Mouse (Mus musculus): ENCODE measurements around the gene Cyp2d9. TPM values are rescaled to one million over a fixed set of nuclear protein-coding genes. Genes with fewer than 3 reads are reported as not detected.

The Cyp2d9 gene
- total and polyA plus RNA-seq, 2 experiments from 2014 or later = not detected

- no peak overlapping the region for H3K4me3 ChIP-seq (ENCODE audit: low read depth, low read length)
- 0 out of 2 replicates have a peak overlapping the region, but pooled peaks have one; percentile 26 for H3K27ac ChIP-seq (ENCODE audit: low read depth)
Measured at GRCm38 (mm10) chr15:82416797-82417789, 16.1 kb upstream of the Cyp2d9 start.

GRCm38 (mm10) chr15:82418616-82419015 is 14.6 kb upstream of the Cyp2d9 start:
- H3K27me3 ChIP-seq (ENCODE audit: control insufficient read depth, insufficient read depth, low read length) = no peaks in the 10 kb centered on the region
- 60% methylated on average over 1 of the region's 1 CpGs for WGBS
- no peaks in the 10 kb centered on the region for H3K36me3 ChIP-seq (replicated peaks; ENCODE audit: control insufficient read depth, insufficient read depth, low read length)
- H3K27ac ChIP-seq (ENCODE audit: low read depth) = no peak overlapping the region
- no peak overlapping the region for H3K9ac ChIP-seq (replicated peaks; ENCODE audit: low read depth, low read length)
- ATAC-seq (ENCODE audit: insufficient read depth, low read depth) = no peak
- H3K4me2 ChIP-seq (ENCODE audit: low read depth, low read length) = no peak overlapping the region
- no peak overlapping the region for H3K4me3 ChIP-seq (ENCODE audit: low read depth, low read length)
- DNase-seq (ENCODE audit: low spot score) = no peak
- TF ChIP-seq EP300 (IDR thresholded peaks at IDR 0.05; ENCODE audit: low read depth) (no peak), CTCF (IDR thresholded peaks at IDR 0.05; ENCODE audit: low read depth) (no peak)
- H3K4me1 ChIP-seq (ENCODE audit: control insufficient read depth, insufficient read depth) = no peaks in the 10 kb centered on the region
- H3K9me3 ChIP-seq (replicated peaks; ENCODE audit: control insufficient read depth, low read length) = no peaks in the 10 kb centered on the region

More at GRCm38 (mm10) chr15:82416797-82417789, 16.1 kb upstream of the Cyp2d9 start:
- Histone ChIP-seq H3K27me3 (ENCODE audit: control insufficient read depth, insufficient read depth, low read length) (no peaks in the 10 kb centered on the region), H3K4me2 (ENCODE audit: low read depth, low read length) (peak overlapping the region; percentile 42), H3K9ac (replicated peaks; ENCODE audit: low read depth, low read length) (0 out of 2 replicates have a peak overlapping the region, but pooled peaks have one; percentile 17), H3K9me3 (replicated peaks; ENCODE audit: control insufficient read depth, low read length) (no peaks in the 10 kb centered on the region), H3K4me1 (ENCODE audit: control insufficient read depth, insufficient read depth) (no peaks in the 10 kb centered on the region), H3K36me3 (replicated peaks; ENCODE audit: control insufficient read depth, insufficient read depth, low read length) (no peaks in the 10 kb centered on the region)
- ATAC-seq (ENCODE audit: insufficient read depth, low read depth) (peak; percentile 98), DNase-seq (ENCODE audit: low spot score) (peak; percentile 79)
- WGBS = 26% methylated on average over 15 of the region's 16 CpGs
- TF ChIP-seq CTCF (IDR thresholded peaks at IDR 0.05; ENCODE audit: low read depth) = peak; percentile 95
- no peak for TF ChIP-seq EP300 (IDR thresholded peaks at IDR 0.05; ENCODE audit: low read depth)

GRCm38 (mm10) chr15:82422935-82423334 is 10.3 kb upstream of the Cyp2d9 start:
- H3K4me2 ChIP-seq (ENCODE audit: low read depth, low read length) = no peak overlapping the region

GRCm38 (mm10) chr15:82423471-82423870 is 9.8 kb upstream of the Cyp2d9 start:
- DNase-seq (ENCODE audit: low spot score) (no peak), ATAC-seq (ENCODE audit: insufficient read depth, low read depth) (no peak)
- WGBS = 68% methylated on average over 3 of the region's 3 CpGs
- Histone ChIP-seq H3K27me3 (ENCODE audit: control insufficient read depth, insufficient read depth, low read length) (no peaks in the 10 kb centered on the region), H3K36me3 (replicated peaks; ENCODE audit: control insufficient read depth, insufficient read depth, low read length) (no peaks in the 10 kb centered on the region), H3K4me1 (ENCODE audit: control insufficient read depth, insufficient read depth) (no peaks in the 10 kb centered on the region), H3K9ac (replicated peaks; ENCODE audit: low read depth, low read length) (no peak overlapping the region), H3K27ac (ENCODE audit: low read depth) (no peak overlapping the region), H3K4me2 (ENCODE audit: low read depth, low read length) (no peak overlapping the region), H3K9me3 (replicated peaks; ENCODE audit: control insufficient read depth, low read length) (peaks cover 5% of the 10 kb centered on the region; the same call in 1 of the 2 replicates), H3K4me3 (ENCODE audit: low read depth, low read length) (no peak overlapping the region)
- TF ChIP-seq CTCF (IDR thresholded peaks at IDR 0.05; ENCODE audit: low read depth) (no peak), EP300 (IDR thresholded peaks at IDR 0.05; ENCODE audit: low read depth) (no peak)

More at GRCm38 (mm10) chr15:82422935-82423334, 10.3 kb upstream of the Cyp2d9 start:
- ATAC-seq (ENCODE audit: insufficient read depth, low read depth) (no peak), DNase-seq (ENCODE audit: low spot score) (no peak)
- Histone ChIP-seq H3K27ac (ENCODE audit: low read depth) (no peak overlapping the region), H3K4me1 (ENCODE audit: control insufficient read depth, insufficient read depth) (no peaks in the 10 kb centered on the region), H3K9me3 (replicated peaks; ENCODE audit: control insufficient read depth, low read length) (no peaks in the 10 kb centered on the region), H3K27me3 (ENCODE audit: control insufficient read depth, insufficient read depth, low read length) (no peaks in the 10 kb centered on the region), H3K4me3 (ENCODE audit: low read depth, low read length) (no peak overlapping the region), H3K36me3 (replicated peaks; ENCODE audit: control insufficient read depth, insufficient read depth, low read length) (no peaks in the 10 kb centered on the region), H3K9ac (replicated peaks; ENCODE audit: low read depth, low read length) (no peak overlapping the region)
- WGBS = 63% methylated on average over 4 of the region's 4 CpGs
- TF ChIP-seq EP300 (IDR thresholded peaks at IDR 0.05; ENCODE audit: low read depth) (no peak), CTCF (IDR thresholded peaks at IDR 0.05; ENCODE audit: low read depth) (no peak)

- Histone ChIP-seq H3K4me3 (ENCODE audit: low read depth, low read length) (no peak overlapping the region), H3K36me3 (replicated peaks; ENCODE audit: control insufficient read depth, insufficient read depth, low read length) (no peaks in the 10 kb centered on the region), H3K9me3 (replicated peaks; ENCODE audit: control insufficient read depth, low read length) (peaks cover 12% of the 10 kb centered on the region), H3K9ac (replicated peaks; ENCODE audit: low read depth, low read length) (no peak overlapping the region), H3K27ac (ENCODE audit: low read depth) (no peak overlapping the region), H3K27me3 (ENCODE audit: control insufficient read depth, insufficient read depth, low read length) (no peaks in the 10 kb centered on the region), H3K4me1 (ENCODE audit: control insufficient read depth, insufficient read depth) (no peaks in the 10 kb centered on the region), H3K4me2 (ENCODE audit: low read depth, low read length) (no peak overlapping the region)
- 87% methylated on average over 3 of the region's 3 CpGs for WGBS
- DNase-seq (ENCODE audit: low spot score) = no peak
- no peak for ATAC-seq (ENCODE audit: insufficient read depth, low read depth)
- TF ChIP-seq CTCF (IDR thresholded peaks at IDR 0.05; ENCODE audit: low read depth) (no peak), EP300 (IDR thresholded peaks at IDR 0.05; ENCODE audit: low read depth) (no peak)
Measured at GRCm38 (mm10) chr15:82433621-82434020, 384 bp downstream of the Cyp2d9 start.
